Mouse (Mus musculus): Measurements from ENCODE around the gene Otog. TPM values are rescaled to one million over a fixed set of nuclear protein-coding genes. Genes with fewer than 3 reads are reported as not detected.

The Otog gene
- polyA plus RNA-seq, 1 experiment, result 10.2 TPM

GRCm38 (mm10) chr7:46220591-46221129 is 20.1 kb upstream of the Otog start:
- TF ChIP-seq E2F4 (IDR thresholded peaks at IDR 0.05; ENCODE audit: insufficient read depth), result no peak
- no peak for TF ChIP-seq MYOG (IDR thresholded peaks at IDR 0.05; ENCODE audit: control insufficient read depth in 1 of 3, insufficient read depth in 1 of 3, insufficient read length in 2 of 3, low read depth in 2 of 3)
- no peak for TF ChIP-seq TCF3 (IDR thresholded peaks at IDR 0.05; ENCODE audit: insufficient read length, low read depth)
- no peak for TF ChIP-seq REST (IDR thresholded peaks at IDR 0.05; ENCODE audit: insufficient read depth, insufficient read length)
- no peak for TF ChIP-seq SRF (IDR thresholded peaks at IDR 0.05; ENCODE audit: control insufficient read depth, insufficient read length, low read depth)
- Histone ChIP-seq H3K36me3 (ENCODE audit: control insufficient read depth, insufficient read depth) (no peaks in the 10 kb centered on the region), H3K4me3 (no peak overlapping the region), H3K27me3 (ENCODE audit: control insufficient read depth, insufficient read depth, insufficient read length) (peaks cover 62% of the 10 kb centered on the region), H3K79me2 (ENCODE audit: control insufficient read depth, insufficient read depth) (no peaks in the 10 kb centered on the region), H3K4me2 (ENCODE audit: low read depth) (no peak overlapping the region), H3ac (ENCODE audit: control insufficient read depth, insufficient read length) (no peak overlapping the region)

GRCm38 (mm10) chr7:46226253-46226652 is 14.5 kb upstream of the Otog start:
- H3K27me3 ChIP-seq (ENCODE audit: control insufficient read depth, insufficient read depth, insufficient read length), result peaks cover 60% of the 10 kb centered on the region
- H3K4me3 ChIP-seq, result no peak overlapping the region
- H3ac ChIP-seq (ENCODE audit: control insufficient read depth, insufficient read length), result no peak overlapping the region
- no peaks in the 10 kb centered on the region for H3K36me3 ChIP-seq (ENCODE audit: control insufficient read depth, insufficient read depth)
- no peaks in the 10 kb centered on the region for H3K79me2 ChIP-seq (ENCODE audit: control insufficient read depth, insufficient read depth)
- no peak overlapping the region for H3K4me2 ChIP-seq (ENCODE audit: low read depth)
- TF ChIP-seq CEBPB (IDR thresholded peaks at IDR 0.05; ENCODE audit: insufficient read depth, poor library complexity, severe bottlenecking) (no peak), POLR2A (IDR thresholded peaks at IDR 0.05; ENCODE audit: insufficient read length, low read depth) (no peak), MYOD1 (IDR thresholded peaks at IDR 0.05; ENCODE audit: control insufficient read depth in 1 of 3, insufficient read length in 2 of 3, low read depth in 2 of 3) (no peak), REST (IDR thresholded peaks at IDR 0.05; ENCODE audit: insufficient read depth, insufficient read length) (no peak), USF1 (IDR thresholded peaks at IDR 0.05; ENCODE audit: low read depth) (no peak), POLR2AphosphoS2 (IDR thresholded peaks at IDR 0.05; ENCODE audit: insufficient read length, low read depth) (no peak), E2F4 (IDR thresholded peaks at IDR 0.05; ENCODE audit: insufficient read depth) (no peak), MYOG (IDR thresholded peaks at IDR 0.05; ENCODE audit: control insufficient read depth in 1 of 3, insufficient read depth in 1 of 3, insufficient read length in 2 of 3, low read depth in 2 of 3) (no peak), SRF (IDR thresholded peaks at IDR 0.05; ENCODE audit: control insufficient read depth, insufficient read length, low read depth) (no peak), MAX (IDR thresholded peaks at IDR 0.05; ENCODE audit: low read depth) (no peak), TCF3 (IDR thresholded peaks at IDR 0.05; ENCODE audit: insufficient read length, low read depth) (no peak), TCF12 (IDR thresholded peaks at IDR 0.05; ENCODE audit: insufficient read depth, poor library complexity, severe bottlenecking) (no peak)

GRCm38 (mm10) chr7:46226936-46227335 is 13.9 kb upstream of the Otog start:
- Histone ChIP-seq H3K4me3 (no peak overlapping the region), H3K27me3 (ENCODE audit: control insufficient read depth, insufficient read depth, insufficient read length) (peaks cover 53% of the 10 kb centered on the region), H3K4me2 (ENCODE audit: low read depth) (no peak overlapping the region), H3K36me3 (ENCODE audit: control insufficient read depth, insufficient read depth) (no peaks in the 10 kb centered on the region), H3K79me2 (ENCODE audit: control insufficient read depth, insufficient read depth) (no peaks in the 10 kb centered on the region), H3ac (ENCODE audit: control insufficient read depth, insufficient read length) (no peak overlapping the region)
- TF ChIP-seq USF1 (IDR thresholded peaks at IDR 0.05; ENCODE audit: low read depth), result no peak
- TF ChIP-seq MYOG (IDR thresholded peaks at IDR 0.05; ENCODE audit: control insufficient read depth in 1 of 3, insufficient read depth in 1 of 3, insufficient read length in 2 of 3, low read depth in 2 of 3), result no peak
- TF ChIP-seq E2F4 (IDR thresholded peaks at IDR 0.05; ENCODE audit: insufficient read depth), result no peak
- TF ChIP-seq REST (IDR thresholded peaks at IDR 0.05; ENCODE audit: insufficient read depth, insufficient read length), result no peak
- no peak for TF ChIP-seq SRF (IDR thresholded peaks at IDR 0.05; ENCODE audit: control insufficient read depth, insufficient read length, low read depth)
- no peak for TF ChIP-seq MAX (IDR thresholded peaks at IDR 0.05; ENCODE audit: low read depth)
- TF ChIP-seq POLR2A (IDR thresholded peaks at IDR 0.05; ENCODE audit: insufficient read length, low read depth), result no peak
- TF ChIP-seq MYOD1 (IDR thresholded peaks at IDR 0.05; ENCODE audit: control insufficient read depth in 1 of 3, insufficient read length in 2 of 3, low read depth in 2 of 3), result no peak
- TF ChIP-seq CEBPB (IDR thresholded peaks at IDR 0.05; ENCODE audit: insufficient read depth, poor library complexity, severe bottlenecking), result no peak
- no peak for TF ChIP-seq POLR2AphosphoS2 (IDR thresholded peaks at IDR 0.05; ENCODE audit: insufficient read length, low read depth)
- no peak for TF ChIP-seq TCF12 (IDR thresholded peaks at IDR 0.05; ENCODE audit: insufficient read depth, poor library complexity, severe bottlenecking)
- TF ChIP-seq TCF3 (IDR thresholded peaks at IDR 0.05; ENCODE audit: insufficient read length, low read depth), result no peak

- no peak overlapping the region for H3K4me2 ChIP-seq (ENCODE audit: low read depth)
- no peaks in the 10 kb centered on the region for H3K36me3 ChIP-seq (ENCODE audit: control insufficient read depth, insufficient read depth)
- TF ChIP-seq CEBPB (IDR thresholded peaks at IDR 0.05; ENCODE audit: insufficient read depth, poor library complexity, severe bottlenecking) (no peak), USF1 (IDR thresholded peaks at IDR 0.05; ENCODE audit: low read depth) (no peak), E2F4 (IDR thresholded peaks at IDR 0.05; ENCODE audit: insufficient read depth) (no peak), MYOD1 (IDR thresholded peaks at IDR 0.05; ENCODE audit: control insufficient read depth in 1 of 3, insufficient read length in 2 of 3, low read depth in 2 of 3) (no peak), TCF12 (IDR thresholded peaks at IDR 0.05; ENCODE audit: insufficient read depth, poor library complexity, severe bottlenecking) (no peak), POLR2A (IDR thresholded peaks at IDR 0.05; ENCODE audit: insufficient read length, low read depth) (no peak), MAX (IDR thresholded peaks at IDR 0.05; ENCODE audit: low read depth) (no peak), REST (IDR thresholded peaks at IDR 0.05; ENCODE audit: insufficient read depth, insufficient read length) (no peak), SRF (IDR thresholded peaks at IDR 0.05; ENCODE audit: control insufficient read depth, insufficient read length, low read depth) (no peak), TCF3 (IDR thresholded peaks at IDR 0.05; ENCODE audit: insufficient read length, low read depth) (no peak), MYOG (IDR thresholded peaks at IDR 0.05; ENCODE audit: control insufficient read depth in 1 of 3, insufficient read depth in 1 of 3, insufficient read length in 2 of 3, low read depth in 2 of 3) (no peak), POLR2AphosphoS2 (IDR thresholded peaks at IDR 0.05; ENCODE audit: insufficient read length, low read depth) (no peak)
- no peaks in the 10 kb centered on the region for H3K79me2 ChIP-seq (ENCODE audit: control insufficient read depth, insufficient read depth)
- no peak overlapping the region for H3K4me3 ChIP-seq
- peaks cover 46% of the 10 kb centered on the region for H3K27me3 ChIP-seq (ENCODE audit: control insufficient read depth, insufficient read depth, insufficient read length)
- H3ac ChIP-seq (ENCODE audit: control insufficient read depth, insufficient read length), result no peak overlapping the region
These were observed 4.8 kb upstream of the Otog start for GRCm38 (mm10) chr7:46235948-46236347.

Measured in myocyte (in vitro differentiated cells).